Comparison of ENCODE assay signal across 23 mouse cellular contexts in genomic region chr12:102961066-102961465, GRCm38 (mm10). TPM values are rescaled to one million over a fixed set of nuclear protein-coding genes. Genes with fewer than 3 reads are reported as not detected.
DNase-seq lines count a peak whose midpoint lies in the region; ATAC-seq lines count a peak whose summit lies in the region.
"Had no signal": no experiment of that assay in that cellular context is flagged by ENCODE, and none has a peak within 500 bp of the region (broad histone marks: within the 10 kb centered on the region; RNA-seq: fewer than 3 reads in every experiment).

No protein-coding gene starts in this region.

- H3K27ac ChIP-seq in neural tube, embryonic 15.5 days (replicated peaks) = no peak overlapping the region
- H3K27ac ChIP-seq: embryonic facial prominence, embryonic 13.5 days; forebrain, embryonic 10.5 days; forebrain, embryonic 13.5 days; gastrocnemius, adult 2 months; hindbrain, embryonic 12.5 days; hindbrain, embryonic 15.5 days had no signal

- H3K27me3 ChIP-seq in neural tube, embryonic 15.5 days (replicated peaks) = no peaks in the 10 kb centered on the region
- H3K27me3 ChIP-seq: embryonic facial prominence, embryonic 13.5 days; forebrain, embryonic 13.5 days; hindbrain, embryonic 12.5 days; hindbrain, embryonic 15.5 days had no signal

- H3K4me2 ChIP-seq in neural tube, embryonic 15.5 days = no peak overlapping the region
- H3K4me2 ChIP-seq: embryonic facial prominence, embryonic 13.5 days; forebrain, embryonic 13.5 days; heart, embryonic 11.5 days; hindbrain, embryonic 12.5 days; hindbrain, embryonic 15.5 days had no signal

- DNase-seq in adrenal gland, adult 8-10 months = peak; percentile 35
- no peak for DNase-seq in adrenal gland, adult 18-20 months (ENCODE audit: low spot score in 2 of 2)
- DNase-seq in 3T3-L1 (ENCODE audit: low read depth, low spot score) = peak; percentile 5
- peak; percentile 85 for DNase-seq in Muller cell, postnatal 12 days (ENCODE audit: inconsistent ontology term)
- DNase-seq in adrenal gland, postnatal 36 days = peak; percentile 22 to 35
- no peak for DNase-seq in left cerebral cortex, adult 8-10 months (ENCODE audit: low spot score in 2 of 2)
- DNase-seq: cerebellum, adult 18-20 months; cerebellum, adult 9-10 months; cerebellum, postnatal 14 days; gastrocnemius, adult 2 months; gastrocnemius, postnatal 14 days; heart, adult 11 months; kidney, adult 2 months had no signal

- no peak overlapping the region for H3K9ac ChIP-seq in neural tube, embryonic 15.5 days (replicated peaks)
- H3K9ac ChIP-seq: embryonic facial prominence, embryonic 13.5 days; forebrain, embryonic 13.5 days; hindbrain, embryonic 12.5 days; hindbrain, embryonic 15.5 days had no signal

- H3K4me3 ChIP-seq in neural tube, embryonic 15.5 days (replicated peaks) = no peak overlapping the region
- H3K4me3 ChIP-seq: embryonic facial prominence, embryonic 13.5 days; forebrain, embryonic 10.5 days; forebrain, embryonic 13.5 days; gastrocnemius, adult 2 months; hindbrain, embryonic 12.5 days; hindbrain, embryonic 15.5 days had no signal

- H3K36me3 ChIP-seq in neural tube, embryonic 15.5 days = no peaks in the 10 kb centered on the region
- H3K36me3 ChIP-seq: embryonic facial prominence, embryonic 13.5 days; forebrain, embryonic 10.5 days; hindbrain, embryonic 12.5 days; hindbrain, embryonic 15.5 days had no signal

- no peak for ATAC-seq in neural tube, embryonic 15.5 days (ENCODE audit: low FRiP score)
- ATAC-seq: activated CD4-positive, CD25-positive, alpha-beta regulatory T cell, adult 4 months; forebrain, embryonic 13.5 days; forebrain, embryonic 16.5 days; intestine, postnatal 0 days had no signal

- WGBS in neural tube, embryonic 15.5 days = 72% methylated on average over 3 of the region's 3 CpGs

- H3K4me1 ChIP-seq in neural tube, embryonic 15.5 days = peaks cover 4% of the 10 kb centered on the region; the same call in 1 of the 2 replicates
- H3K4me1 ChIP-seq: embryonic facial prominence, embryonic 13.5 days had no signal

- H3K9me3 ChIP-seq in neural tube, embryonic 15.5 days (replicated peaks) = no peaks in the 10 kb centered on the region
- H3K9me3 ChIP-seq: embryonic facial prominence, embryonic 13.5 days; forebrain, embryonic 10.5 days; forebrain, embryonic 13.5 days; hindbrain, embryonic 12.5 days; hindbrain, embryonic 15.5 days had no signal

RNA-seq across cellular contexts. Expression of gene Unc79, which starts 12.4 kb away (rescaled TPM):
- 1 to 10 TPM; 7.0 to 9.9 (median 8.6) TPM for total RNA-seq in adrenal gland, adult 8-10 months (2022)
- 1 to 10 TPM; 4.5 to 5.6 TPM for total RNA-seq in adrenal gland, adult 18-20 months (2021)
- 1 to 10 TPM; 6.2 TPM for total RNA-seq in adrenal gland, postnatal 36 days (2021)
- 10 to 100 TPM; 49.8 to 60.2 (median 56.0) TPM for total RNA-seq in left cerebral cortex, adult 8-10 months (2022)
- 5.6 and 6.3 TPM in 2 replicates for polyA plus RNA-seq in neural tube, embryonic 15.5 days (2015; fragmentation: Nextera tagmentation; extraction: Ambion mirVana)
- total RNA-seq: gastrocnemius, adult 2 months had no signal

Comparison
In these comparisons a context has a peak if more than half of its experiments do, and no peak if none do; other contexts are left out.
1. DNase-seq: peak in adrenal gland, adult 8-10 months (single experiment), 3T3-L1 (single experiment), Muller cell, postnatal 12 days (single experiment) and adrenal gland, postnatal 36 days (2 of 2); none in adrenal gland, adult 18-20 months (0 of 2) and left cerebral cortex, adult 8-10 months (0 of 2).
2. RNA of gene Unc79, which starts 12.4 kb away (total RNA-seq): 49.8 to 60.2 TPM in left cerebral cortex, adult 8-10 months; 7.0 to 9.9 TPM in adrenal gland, adult 8-10 months, 6.2 TPM in adrenal gland, postnatal 36 days and 4.5 to 5.6 TPM in adrenal gland, adult 18-20 months; every median in the first group is over 4 times any median in the second.